Mouse (Mus musculus): Measurements from ENCODE around the gene Adss.

Gene Adss

GRCm38 (mm10) chr1:177727883-177728525, 68.3 kb downstream of the Adss start:
- no peak for DNase-seq (ENCODE audit: low read depth, low spot score)

GRCm38 (mm10) chr1:177726870-177727269, 69.4 kb downstream of the Adss start:
- DNase-seq (ENCODE audit: low read depth, low spot score), result no peak

GRCm38 (mm10) chr1:177723786-177724185, 72.5 kb downstream of the Adss start:
- no peak for DNase-seq (ENCODE audit: low read depth, low spot score)

- peak; percentile 29 for DNase-seq (ENCODE audit: low read depth, low spot score)
Observed at GRCm38 (mm10) chr1:177719029-177719427, 77.3 kb downstream of the Adss start.

GRCm38 (mm10) chr1:177718340-177719028, 77.8 kb downstream of the Adss start:
- no peak for DNase-seq (ENCODE audit: low read depth, low spot score)

- DNase-seq (ENCODE audit: low read depth, low spot score), result no peak
Observed at GRCm38 (mm10) chr1:177717057-177717835, 79.1 kb downstream of the Adss start.

- DNase-seq (ENCODE audit: low read depth, low spot score), result no peak
Observed at GRCm38 (mm10) chr1:177716448-177716847, 79.9 kb downstream of the Adss start.

GRCm38 (mm10) chr1:177714397-177715012, 81.8 kb downstream of the Adss start:
- DNase-seq (ENCODE audit: low read depth, low spot score), result no peak

- no peak for DNase-seq (ENCODE audit: low read depth, low spot score)
Observed at GRCm38 (mm10) chr1:177713635-177714396, 82.5 kb downstream of the Adss start.
